Mouse (Mus musculus): Measurements from ENCODE around the gene Prkd2.

The Prkd2 gene

DNA sequence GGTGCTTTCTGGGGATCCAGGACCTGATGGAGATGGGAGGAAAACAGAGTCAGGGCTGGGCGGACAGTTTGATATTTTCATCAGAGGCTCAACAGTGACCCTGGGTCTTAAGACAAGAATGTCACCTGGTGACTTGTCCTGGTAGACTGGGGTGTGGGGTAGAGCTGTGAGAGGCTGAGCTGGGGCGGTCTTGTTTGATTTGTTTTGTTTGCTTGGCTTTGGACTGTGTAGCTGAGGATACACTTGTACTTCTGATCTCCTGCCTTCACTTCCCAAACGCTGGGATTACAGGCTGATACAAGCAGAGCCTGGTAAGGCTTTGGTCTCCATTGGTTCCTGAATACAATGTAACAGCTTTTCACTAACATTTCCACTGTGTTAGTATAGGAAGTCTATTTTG lies 24.8 kb downstream of the Prkd2 start:
- no peak for DNase-seq (ENCODE audit: low read depth)

DNA sequence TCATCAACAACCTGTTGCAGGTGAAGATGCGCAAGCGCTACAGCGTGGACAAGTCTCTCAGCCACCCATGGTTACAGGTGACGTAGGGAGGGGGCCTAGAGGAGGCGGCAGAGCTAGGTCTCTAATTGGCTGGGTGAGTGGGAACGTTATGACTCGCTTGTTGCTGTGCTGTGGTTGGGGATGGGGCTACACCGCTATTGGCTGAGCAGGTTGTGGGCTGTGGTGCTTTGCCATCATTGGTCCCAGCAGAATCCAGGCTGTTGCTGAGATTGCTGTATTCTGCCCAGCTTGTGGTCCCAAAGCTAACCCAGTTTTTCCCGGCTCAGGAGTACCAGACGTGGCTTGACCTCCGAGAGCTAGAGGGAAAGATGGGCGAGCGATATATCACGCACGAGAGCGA lies 26.8 kb downstream of the Prkd2 start:
- DNase-seq (ENCODE audit: low read depth), result no peak

DNA sequence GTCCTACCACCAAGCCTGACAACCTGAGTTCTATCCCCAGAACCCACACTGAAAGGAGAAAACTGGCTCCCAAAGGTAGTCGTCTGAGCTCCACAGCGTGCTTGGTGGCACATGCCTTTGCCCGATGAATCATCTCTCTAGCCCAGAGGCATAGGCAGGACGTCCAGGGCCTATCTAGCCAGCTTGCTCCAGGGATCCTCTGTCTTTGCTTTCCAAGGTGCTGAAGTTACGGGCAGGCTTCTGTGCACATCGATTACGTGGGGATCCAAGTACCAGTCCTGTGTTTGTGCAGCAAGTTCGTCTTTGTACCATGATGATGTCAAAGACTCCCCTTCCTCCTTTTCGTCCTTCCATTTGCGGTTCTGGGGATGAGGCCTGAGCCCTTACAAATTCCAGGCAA lies 28.9 kb downstream of the Prkd2 start:
- no peak for DNase-seq (ENCODE audit: low read depth)

DNA sequence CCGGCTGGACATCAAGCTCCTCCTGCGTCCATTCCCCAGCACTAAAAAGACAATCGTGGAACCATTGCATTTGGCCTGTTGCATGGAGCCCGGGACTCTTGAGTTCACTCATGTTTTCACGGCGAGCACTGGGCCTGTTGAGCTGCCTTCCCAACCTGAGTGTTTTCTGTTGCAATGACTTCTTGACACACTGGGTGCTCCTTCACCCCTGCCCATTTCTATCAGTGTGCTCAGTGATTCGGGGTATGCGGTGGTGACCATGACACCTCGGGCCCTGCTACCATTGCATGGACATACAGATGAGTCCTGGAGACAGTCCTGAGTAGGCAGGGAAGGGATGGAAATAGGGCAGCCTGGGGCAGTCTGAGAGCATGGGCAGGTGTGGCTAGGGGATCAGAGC lies 29.8 kb downstream of the Prkd2 start:
- no peak for DNase-seq (ENCODE audit: low read depth)

DNA sequence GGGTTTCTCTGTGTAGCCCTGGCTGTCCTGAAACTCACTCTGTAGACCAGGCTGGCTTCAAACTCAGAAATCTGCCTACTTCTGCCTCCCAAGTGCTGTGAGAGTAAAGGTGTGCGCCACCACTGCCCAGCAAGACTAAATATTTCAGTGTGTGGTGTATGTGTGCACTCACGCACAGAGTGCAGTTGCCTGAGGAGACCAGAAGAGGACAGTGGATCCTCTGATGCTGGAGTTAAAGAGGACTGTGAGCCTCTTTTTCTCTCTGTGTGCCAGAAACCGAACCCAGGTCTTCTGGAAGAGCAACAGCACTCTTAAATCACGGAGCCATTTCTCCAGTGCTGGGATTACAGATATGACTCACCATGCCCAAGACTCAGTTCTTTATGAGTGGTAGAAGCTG lies 30.7 kb downstream of the Prkd2 start:
- no peak for DNase-seq (ENCODE audit: low read depth)

DNA sequence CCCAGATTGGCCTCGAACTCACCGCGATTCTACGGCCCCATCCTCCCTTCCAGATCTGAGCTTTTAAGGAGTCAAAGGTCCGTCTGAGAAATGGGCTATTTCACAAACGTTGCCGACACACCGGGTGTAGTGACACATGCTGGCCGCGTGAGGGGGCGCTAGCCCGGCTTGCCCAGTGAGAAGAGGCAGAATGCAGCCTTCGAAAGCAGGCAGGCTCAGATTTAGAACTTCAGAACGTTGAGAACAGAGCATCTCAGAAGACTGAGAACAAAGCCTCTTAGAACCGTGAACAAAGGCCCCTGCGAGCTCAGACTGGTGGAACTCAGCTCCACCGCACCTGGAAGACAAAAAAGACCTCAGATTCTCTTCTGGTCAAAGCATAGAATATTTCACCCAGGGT lies 31.5 kb downstream of the Prkd2 start:
- peak; percentile 74 for DNase-seq (ENCODE audit: low read depth)

DNA sequence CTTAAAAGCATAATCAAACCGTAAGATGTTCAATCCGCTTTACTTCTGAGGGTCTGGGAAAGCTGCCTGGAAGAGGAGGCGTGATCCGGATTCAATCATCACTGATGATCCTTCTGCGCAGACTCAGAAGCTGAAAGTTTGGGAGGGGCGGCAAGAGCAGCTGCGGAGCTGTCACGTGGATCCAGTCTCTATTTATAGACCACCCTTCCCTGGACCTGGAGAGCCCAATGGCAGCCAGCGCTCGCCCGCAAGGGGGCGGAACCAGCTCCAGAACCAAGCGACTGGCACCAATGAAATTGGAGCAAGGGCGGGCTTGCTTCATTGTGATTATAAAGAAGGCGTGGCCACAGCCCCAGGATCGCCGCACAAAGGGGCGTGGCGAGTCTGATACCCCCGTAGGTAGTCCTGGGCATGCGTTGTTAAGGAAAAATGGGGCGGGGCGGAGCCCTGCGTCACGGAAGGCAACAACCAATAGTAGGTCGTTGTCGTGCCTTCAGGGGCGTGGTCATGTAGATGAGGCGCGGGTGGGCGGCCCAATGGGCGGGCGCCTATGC lies 32.1 kb downstream of the Prkd2 start:
- peak; percentile 100 for DNase-seq (ENCODE audit: low read depth)

DNA sequence AGATGAGACGGTGACA lies 32.4 kb downstream of the Prkd2 start, which contains the start of gene Dact3:
Dact3 (plus strand) TSS at position 8 of the 16 bp plus-strand sequence.
- DNase-seq (ENCODE audit: low read depth), result no peak

DNA sequence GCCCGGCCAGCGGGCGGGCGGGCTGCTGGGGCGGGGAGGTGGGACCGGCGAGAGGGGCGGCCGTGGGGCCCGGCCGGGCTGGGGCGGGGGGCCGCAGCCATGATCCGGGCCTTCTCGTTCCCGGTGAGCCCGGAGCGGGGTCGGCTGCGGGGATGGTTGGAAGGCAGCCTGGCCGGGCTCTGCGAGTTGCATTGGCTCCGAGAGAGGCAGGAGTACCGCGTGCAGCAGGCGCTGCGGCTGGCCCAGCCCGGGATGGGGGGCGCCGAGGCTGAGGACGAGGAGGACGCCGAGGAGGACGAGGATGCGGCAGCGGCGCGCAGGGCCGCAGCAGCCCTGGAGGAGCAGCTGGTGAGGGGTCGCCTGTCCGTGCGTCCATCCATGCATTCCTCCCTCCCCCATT lies 32.6 kb downstream of the Prkd2 start:
- DNase-seq (ENCODE audit: low read depth), result no peak

DNA sequence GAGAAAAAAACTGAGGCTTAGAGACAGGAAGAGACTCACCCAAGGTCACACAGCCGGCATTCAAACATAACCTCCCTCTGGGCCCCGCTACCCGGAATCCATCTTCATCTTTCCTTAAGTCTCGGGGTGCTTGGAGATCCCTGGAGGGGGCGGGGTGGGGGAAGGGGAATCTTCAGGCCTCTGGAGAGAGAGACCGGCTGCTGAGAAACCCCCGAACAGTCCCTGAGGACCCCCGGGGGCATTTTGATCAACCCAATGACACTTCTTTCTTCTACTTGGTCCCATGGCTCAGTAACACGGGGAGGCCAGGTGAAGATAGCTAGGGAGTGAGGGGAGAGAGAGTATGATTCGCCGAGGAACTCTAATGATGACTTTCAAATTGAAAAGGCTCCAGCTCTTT lies 33.3 kb downstream of the Prkd2 start:
- DNase-seq (ENCODE audit: low read depth), result no peak

DNA sequence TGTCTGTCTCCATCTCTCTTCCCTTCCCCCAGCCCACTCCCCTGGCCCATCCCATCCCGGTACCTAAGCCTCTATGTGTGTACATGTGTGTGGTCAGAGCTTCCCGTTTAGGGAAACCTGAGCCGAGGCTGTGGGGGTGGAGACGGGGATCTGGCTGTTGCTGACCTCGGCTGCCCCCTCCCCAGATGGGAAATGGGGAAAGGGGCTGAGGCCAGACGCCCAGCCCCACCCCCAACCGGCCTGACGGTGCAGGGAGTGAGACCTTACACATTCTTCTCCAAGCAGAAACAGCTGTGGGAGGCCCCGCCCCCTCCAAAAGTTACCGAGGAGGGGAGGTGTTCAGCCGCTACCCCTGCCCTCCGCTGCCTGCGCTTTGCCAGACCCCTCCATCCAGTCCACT lies 33.9 kb downstream of the Prkd2 start:
- no peak for DNase-seq (ENCODE audit: low read depth)

DNA sequence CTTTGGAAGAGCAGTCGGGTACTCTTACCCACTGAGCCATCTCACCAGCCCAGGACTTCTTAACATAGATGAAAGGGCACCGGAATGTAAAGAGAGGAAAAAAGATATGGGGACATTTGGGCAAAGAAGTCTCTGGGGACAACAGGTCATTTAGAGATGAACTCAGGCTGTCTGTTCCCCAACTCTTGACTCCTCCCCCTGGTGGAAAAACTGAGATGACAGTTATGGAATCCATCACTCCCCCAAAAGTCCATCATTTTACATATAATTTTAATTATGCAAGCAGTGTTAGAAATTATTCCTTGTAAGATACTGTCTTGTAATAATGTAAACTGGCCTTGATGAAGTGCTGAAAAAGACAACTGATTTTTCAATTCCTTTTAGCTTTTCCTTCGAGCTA lies 35.0 kb downstream of the Prkd2 start:
- DNase-seq (ENCODE audit: low read depth), result no peak

DNA sequence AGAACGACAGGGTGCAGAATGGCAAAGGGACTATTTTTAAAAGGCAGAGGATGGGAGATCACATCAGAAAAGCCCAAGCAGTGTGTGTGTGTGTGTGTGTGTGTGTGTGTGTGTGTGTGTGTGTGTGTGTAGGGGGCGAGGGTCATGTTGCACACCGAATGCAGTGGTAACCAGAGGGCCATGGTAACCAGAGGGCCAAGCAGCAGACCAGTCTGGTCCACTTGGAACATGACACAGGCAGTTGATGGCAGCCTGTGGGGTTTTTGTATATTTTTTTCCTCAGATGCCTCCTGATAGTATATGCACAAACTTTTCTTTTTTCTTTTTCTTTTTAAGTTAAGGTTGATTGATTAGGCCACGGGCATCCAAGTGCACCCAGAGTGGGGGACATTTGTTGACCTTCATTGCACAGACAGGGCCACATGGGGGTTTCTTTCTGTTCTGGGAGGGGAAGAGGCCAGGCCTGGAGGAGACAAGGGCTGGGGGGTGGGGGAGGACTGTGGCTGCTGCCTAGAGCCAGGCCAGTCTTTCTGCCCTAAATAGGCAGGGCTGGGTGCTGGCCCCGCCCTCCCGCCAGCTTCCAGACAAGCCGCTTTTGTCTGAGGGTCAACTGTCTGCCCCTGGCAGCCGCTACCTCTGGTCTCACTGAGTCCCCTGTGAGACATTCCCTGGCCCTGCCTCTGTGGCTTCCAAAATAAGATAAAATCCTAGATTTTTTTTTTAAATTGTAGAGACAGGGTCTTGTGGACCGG lies 37.3 kb downstream of the Prkd2 start:
- no peak for DNase-seq (ENCODE audit: low read depth)

DNA sequence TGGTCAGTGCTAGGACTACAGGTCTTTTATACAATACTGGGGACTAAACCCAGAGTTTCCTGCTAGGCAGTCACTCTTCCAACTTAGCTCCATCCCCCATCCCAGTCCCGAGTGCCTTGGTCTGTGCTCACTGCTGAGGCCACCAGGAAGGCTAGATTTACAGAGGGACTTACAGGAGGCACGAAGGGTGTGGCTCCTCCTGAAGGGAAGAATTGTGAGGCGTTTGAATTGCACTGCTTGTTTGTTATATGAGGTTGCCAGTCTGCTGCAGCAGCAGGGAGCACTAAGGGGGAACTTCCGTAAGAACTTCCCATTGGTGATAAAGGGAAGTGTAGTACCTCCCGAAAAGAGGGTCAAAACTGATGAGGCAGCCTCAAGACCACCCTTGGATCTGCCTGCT lies 37.9 kb downstream of the Prkd2 start:
- no peak for DNase-seq (ENCODE audit: low read depth)

DNA sequence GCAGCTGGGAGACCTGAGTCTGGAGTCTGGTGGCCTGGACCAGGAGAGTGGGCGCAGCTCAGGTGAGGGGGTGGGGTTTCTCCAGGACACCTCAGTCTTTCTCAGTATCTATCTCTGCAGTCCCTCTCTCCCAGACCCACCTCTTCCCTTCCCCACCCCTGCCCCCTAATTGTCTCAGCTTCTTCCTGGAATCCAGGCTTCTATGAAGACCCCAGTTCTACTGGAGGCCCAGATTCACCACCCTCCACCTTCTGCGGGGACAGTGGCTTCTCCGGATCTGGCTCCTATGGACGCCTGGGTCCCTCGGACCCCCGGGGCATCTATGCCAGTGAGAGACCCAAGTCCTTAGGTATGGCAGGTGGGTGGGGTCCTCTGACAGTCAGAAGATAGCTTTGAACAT lies 40.5 kb downstream of the Prkd2 start:
- DNase-seq (ENCODE audit: low read depth), result no peak

DNA sequence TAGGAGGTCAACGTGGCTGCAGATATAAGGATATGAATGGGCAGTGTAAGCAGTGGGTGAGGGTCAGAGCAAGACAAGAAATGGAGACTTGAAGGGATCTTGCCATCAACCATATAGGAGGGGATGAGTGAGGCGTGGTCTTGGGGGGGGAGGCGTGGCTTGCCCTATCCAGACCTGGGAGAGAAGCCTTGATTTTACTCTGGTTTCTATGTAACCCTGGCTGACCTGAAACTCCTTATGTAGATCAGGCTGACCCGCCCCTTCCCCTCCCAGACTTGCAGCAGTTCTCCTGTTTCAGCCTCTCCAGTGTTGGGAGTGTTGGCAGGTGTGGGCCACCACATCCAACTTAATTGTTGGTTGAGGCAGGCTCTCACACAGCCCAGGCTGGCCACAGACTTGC lies 41.6 kb downstream of the Prkd2 start:
- no peak for DNase-seq (ENCODE audit: low read depth)

DNA sequence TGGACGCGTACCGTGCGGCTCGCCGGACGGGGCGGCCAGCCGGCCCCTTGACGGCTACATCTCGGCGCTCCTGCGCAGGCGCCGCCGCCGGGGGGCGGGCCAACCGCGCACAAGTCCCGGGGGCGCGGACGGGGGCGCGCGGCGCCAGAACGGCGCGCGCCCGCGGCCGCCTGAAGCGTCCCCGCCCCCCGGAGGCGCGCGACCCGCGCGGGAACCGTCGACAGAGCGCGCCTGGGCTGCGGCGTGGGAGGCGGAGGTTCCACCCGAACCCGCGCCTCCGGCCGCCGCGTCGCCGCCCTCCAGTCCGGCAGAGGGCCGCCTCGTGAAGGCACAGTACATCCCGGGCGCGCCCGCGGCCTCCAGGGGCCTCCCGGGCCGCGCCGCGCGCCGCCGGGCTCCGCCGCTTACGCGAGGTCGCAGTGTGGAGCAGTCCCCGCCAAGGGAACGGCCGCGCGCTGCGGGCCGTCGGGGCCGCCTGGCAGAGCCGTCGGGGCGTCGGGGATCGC lies 42.6 kb downstream of the Prkd2 start:
- DNase-seq (ENCODE audit: low read depth), result no peak

DNA sequence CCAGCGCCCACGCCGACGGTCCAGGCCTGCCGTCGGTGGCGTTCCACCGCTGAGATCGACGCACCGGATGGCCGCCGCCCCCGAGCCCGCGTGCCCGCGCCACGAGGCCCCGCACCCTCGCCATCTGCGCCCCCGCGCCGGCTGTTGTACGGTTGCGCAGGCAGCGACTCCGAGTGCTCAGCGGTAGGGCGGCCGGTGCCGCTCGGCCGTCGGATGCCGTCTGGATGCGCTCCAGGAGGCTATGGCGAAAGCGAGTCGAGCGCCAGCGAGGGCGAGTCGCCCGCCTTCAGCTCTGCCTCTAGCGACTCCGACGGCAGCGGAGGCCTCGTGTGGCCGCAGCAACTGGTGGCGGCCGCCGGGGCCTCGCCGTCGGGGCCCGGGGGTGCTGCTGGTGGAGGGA lies 43.2 kb downstream of the Prkd2 start:
- DNase-seq (ENCODE audit: low read depth), result no peak

DNA sequence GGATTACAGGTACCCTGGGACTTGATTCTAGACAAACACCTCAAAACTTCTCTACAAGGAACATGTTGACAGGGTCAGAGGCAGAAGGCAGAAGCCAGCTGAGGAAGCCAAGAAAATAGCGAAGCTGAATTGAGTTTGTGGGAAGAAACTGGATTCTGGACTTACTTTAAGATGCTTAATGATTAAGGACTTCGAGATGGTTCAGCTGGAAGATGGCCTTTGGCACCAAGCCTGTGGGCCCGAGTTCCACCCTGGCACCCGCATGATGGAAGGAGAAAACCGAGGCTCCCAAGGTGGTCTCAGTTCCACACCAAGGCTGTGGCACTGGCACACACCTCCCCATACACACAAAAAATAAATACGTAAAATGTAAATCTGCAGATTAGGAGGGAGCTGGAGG lies 47.8 kb downstream of the Prkd2 start:
- DNase-seq (ENCODE audit: low read depth), result no peak

DNA sequence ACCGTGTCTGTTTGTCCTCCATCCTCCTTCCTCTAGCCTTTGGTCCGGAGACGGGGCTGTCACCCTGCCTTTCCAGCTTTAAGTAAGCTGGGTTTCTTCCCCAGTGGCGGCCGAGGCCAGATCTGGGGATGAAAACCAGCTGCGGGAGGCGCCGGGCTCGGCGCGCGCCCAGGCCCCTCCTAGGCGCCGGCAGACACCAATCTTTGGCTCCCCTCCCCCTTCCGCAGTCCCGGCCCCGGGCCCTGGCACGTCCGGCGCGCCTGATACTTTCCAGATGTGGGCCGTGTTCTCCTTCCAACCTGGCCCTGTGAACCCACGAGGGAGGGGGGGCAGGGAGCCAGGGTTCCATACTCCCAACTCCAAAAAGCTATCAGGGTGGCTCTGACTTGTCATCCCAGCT lies 48.2 kb downstream of the Prkd2 start:
- no peak for DNase-seq (ENCODE audit: low read depth)

DNA sequence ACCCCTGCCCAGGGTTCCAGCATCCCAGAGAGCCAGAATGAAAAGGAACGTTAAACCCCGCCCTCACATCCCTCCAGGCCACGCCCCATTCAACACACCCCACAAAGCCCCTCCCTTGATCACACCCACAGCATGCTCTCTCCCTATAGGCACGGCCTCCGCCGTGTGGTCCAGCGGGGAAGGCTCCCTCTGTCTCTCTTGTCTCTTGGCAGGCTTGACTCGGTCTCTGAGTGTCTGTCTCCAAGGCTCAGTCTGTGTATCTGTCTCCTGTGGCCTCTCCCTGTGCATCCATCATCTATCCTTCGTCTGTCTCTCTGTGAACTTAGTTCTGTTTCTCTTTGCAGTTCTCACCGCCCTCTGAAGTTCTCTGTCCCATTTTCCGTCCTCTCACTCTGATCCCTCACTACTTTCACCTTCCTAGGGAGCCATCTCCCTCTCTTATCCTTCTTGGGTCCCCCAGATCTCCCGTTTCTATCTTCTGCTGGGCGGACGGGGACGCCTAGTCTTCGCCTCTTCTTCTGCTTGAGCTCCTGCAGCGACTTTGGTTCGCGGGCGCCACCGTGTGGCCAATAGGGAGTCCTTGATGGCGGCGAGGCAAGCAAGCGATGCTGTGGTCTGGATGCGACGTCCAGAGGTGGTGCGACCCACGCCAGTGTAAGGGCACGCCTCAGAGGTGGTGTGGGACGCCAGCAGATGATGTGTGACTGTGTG lies 49.1 kb downstream of the Prkd2 start, which contains the start of gene Gng8:
Gng8 (plus strand) TSS at position 146 of the 711 bp plus-strand sequence.
- DNase-seq (ENCODE audit: low read depth), result peak; percentile 85

DNA sequence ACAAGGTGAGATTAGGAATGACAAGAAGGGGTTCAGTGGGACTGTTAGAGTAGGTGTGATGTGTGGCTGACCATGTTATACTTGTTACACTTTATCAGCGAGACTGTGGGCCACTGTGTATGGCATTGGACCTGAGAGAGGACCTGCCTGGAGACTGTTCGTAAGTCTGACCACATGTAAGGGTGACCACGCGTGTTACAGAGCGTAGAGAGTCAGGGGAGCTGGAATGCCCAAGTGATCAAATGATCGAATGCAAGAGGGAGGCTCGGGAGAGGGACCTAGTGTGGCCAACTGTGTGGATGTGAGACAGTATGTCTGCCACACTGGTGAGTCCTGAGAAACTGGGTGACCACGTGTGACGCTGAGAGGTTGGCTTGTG lies 49.6 kb downstream of the Prkd2 start:
- DNase-seq (ENCODE audit: low read depth), result no peak

DNA sequence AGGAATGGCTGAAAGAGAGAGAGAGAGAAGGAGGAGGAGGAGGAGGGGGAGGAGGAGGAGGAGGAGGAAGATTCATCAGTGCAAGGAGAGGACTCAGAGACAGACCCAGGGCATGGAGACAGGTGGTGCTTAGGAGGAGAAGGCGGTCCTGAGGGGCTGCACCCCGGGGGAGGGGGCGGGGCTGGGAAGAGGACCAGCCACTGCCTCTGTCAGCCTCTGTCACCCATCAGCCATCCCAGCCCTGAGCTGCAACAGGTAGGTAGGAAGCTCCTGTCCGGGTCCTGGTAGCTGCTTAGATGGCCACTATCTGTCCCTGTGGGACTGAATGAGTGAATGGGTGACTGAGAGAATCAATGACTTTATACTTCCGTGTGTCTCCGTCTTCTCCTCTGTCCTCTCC lies 50.9 kb downstream of the Prkd2 start:
- DNase-seq (ENCODE audit: low read depth), result no peak

DNA sequence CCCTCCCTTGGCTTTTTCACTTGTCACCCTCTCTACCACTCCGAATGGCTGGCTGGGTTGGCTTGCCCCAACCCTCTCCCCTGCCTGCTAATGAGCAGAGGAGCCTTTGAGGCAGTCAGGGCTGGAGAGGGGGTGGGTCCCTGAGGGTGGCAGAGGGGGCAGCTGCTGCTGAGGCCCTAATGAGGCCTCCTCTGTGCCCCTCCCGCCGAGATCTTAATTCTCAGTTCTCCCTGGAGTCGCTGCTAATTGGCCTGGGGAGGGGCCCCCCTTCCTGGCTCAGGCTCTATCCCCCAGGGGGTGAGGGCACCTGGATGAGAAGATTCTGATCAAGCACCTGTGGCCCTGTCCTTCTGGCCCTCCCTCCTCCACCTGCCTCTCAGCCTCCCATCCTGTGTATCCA lies 51.6 kb downstream of the Prkd2 start:
- DNase-seq (ENCODE audit: low read depth), result no peak
